Mouse (Mus musculus) limb, embryonic 14.5 days (tissue): Measurements from ENCODE around the gene Upb1. TPM values are rescaled to one million over a fixed set of nuclear protein-coding genes. Genes with fewer than 3 reads are reported as not detected.

Source experiments
- ATAC-seq: fragments of 200-750 bp; cut with Nextera tagmentation; 2 replicates; pipeline ENCODE4 v1.8.0; 2017; ENCODE audit warnings: low read depth, moderate number of reproducible peaks, moderate TSS enrichment; ENCODE audit not compliant: low FRiP score
- DNase-seq: peaks from one replicate; pipeline ENCODE4 v3.0.0-alpha.2; 2015; ENCODE audit warnings: low spot score
- H3K27ac ChIP-seq: fragments of 300-500 bp; sonication (generic); replicated peaks from 2 replicates; pipeline ENCODE4 v1.5.1; 2014; ENCODE audit warnings: low read depth, mild to moderate bottlenecking, low read length, moderate library complexity, mixed read lengths
- H3K27me3 ChIP-seq: fragments of 300-500 bp; sonication (generic); 2 replicates; pipeline ENCODE4 v1.6.1; 2014; ENCODE audit warnings: low read length, mixed read lengths; ENCODE audit not compliant: control insufficient read depth, insufficient read depth
- H3K36me3 ChIP-seq: fragments of 300-500 bp; sonication (generic); 2 replicates; pipeline ENCODE4 v1.6.1; 2014; ENCODE audit warnings: mild to moderate bottlenecking, low read length, moderate library complexity, mixed read lengths; ENCODE audit not compliant: control insufficient read depth, insufficient read depth
- H3K4me1 ChIP-seq: fragments of 300-500 bp; sonication (generic); 2 replicates; pipeline ENCODE4 v1.6.1; 2014; ENCODE audit warnings: antibody characterized with exemption, low read length, mixed read lengths; ENCODE audit not compliant: control insufficient read depth, insufficient read depth
- H3K4me2 ChIP-seq: fragments of 300-500 bp; sonication (generic); replicated peaks from 2 replicates; pipeline ENCODE4 v1.6.1; 2014; ENCODE audit warnings: low read depth, mild to moderate bottlenecking, low read length, moderate library complexity; ENCODE audit not compliant: severe bottlenecking
- H3K4me3 ChIP-seq: fragments of 300-500 bp; sonication (generic); replicated peaks from 2 replicates; pipeline ENCODE4 v1.5.1; 2014; ENCODE audit warnings: low read length
- H3K9ac ChIP-seq: fragments of 300-500 bp; sonication (generic); 2 replicates; pipeline ENCODE4 v1.6.1; 2014; ENCODE audit warnings: mild to moderate bottlenecking, low read depth, low read length, moderate library complexity; ENCODE audit not compliant: severe bottlenecking
- H3K9me3 ChIP-seq: fragments of 300-500 bp; sonication (generic); 2 replicates; pipeline ENCODE4 v1.6.1; 2016; ENCODE audit warnings: low read length; ENCODE audit not compliant: control insufficient read depth
- POLR2A ChIP-seq: fragments of 200-500 bp; IDR thresholded peaks from 2 replicates; pipeline ENCODE4 v1.8.0; 2012; ENCODE audit warnings: inconsistent platforms, mild to moderate bottlenecking, moderate library complexity, borderline replicate concordance; ENCODE audit not compliant: insufficient read depth, insufficient read length; ENCODE audit errors: extremely low read depth
- WGBS: fragments of 180-500 bp; shearing (Covaris S2); extraction: QIAGEN DNeasy Blood & Tissue Kit; methylation state at CpG from one replicate; pipeline ENCODE4 v1.1.7; 2014; 5-methylcytosine and 5-hydroxymethylcytosine counted together
- polyA plus RNA-seq, 2 experiments: library from polyadenylated mRNA; depleted of rRNA in 1 of 2; stranded (reverse) in 1 of 2; unstranded in 1 of 2; fragments of >200 nt; fragmentation: Nextera tagmentation in 1 of 2; extraction: Ambion mirVana in 1 of 2; gene quantifications; 2 replicates each; pipeline versions ENCODE4 v1.2.1 to v1.2.3; 2012 to 2014

The Upb1 gene
- polyA plus RNA-seq, 2 experiments: 0.55 to 0.84 TPM

DNA sequence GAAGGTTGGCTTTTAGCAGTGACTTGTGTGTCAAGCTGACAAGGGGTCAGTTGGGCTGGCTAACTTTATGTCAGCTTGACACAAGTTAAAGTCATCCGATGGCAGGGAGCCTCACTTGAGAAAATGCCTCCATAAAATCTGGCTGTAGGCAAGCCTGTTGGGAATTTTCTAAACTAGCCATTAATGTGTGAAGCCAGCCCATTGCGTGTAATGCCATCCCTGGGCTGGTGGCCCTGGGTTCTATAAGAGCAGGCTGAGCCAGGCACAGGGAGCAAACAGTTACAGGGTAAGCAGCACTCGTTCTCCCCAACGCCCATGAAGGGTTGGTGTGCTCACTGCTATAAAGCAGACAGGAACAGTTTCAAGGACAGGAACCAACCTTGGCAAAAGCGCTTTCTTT lies 81.4 kb downstream of the Upb1 start:
- Histone ChIP-seq H3K4me2 (no peak overlapping the region), H3K9ac (no peak overlapping the region), H3K36me3 (no peaks in the 10 kb centered on the region), H3K4me1 (no peaks in the 10 kb centered on the region), H3K27ac (no peak overlapping the region), H3K9me3 (no peaks in the 10 kb centered on the region), H3K4me3 (no peak overlapping the region), H3K27me3 (no peaks in the 10 kb centered on the region)
- ATAC-seq: no peak
- TF ChIP-seq POLR2A: no peak
- DNase-seq: no peak
- 67% methylated on average over 5 of the region's 5 CpGs for WGBS

DNA sequence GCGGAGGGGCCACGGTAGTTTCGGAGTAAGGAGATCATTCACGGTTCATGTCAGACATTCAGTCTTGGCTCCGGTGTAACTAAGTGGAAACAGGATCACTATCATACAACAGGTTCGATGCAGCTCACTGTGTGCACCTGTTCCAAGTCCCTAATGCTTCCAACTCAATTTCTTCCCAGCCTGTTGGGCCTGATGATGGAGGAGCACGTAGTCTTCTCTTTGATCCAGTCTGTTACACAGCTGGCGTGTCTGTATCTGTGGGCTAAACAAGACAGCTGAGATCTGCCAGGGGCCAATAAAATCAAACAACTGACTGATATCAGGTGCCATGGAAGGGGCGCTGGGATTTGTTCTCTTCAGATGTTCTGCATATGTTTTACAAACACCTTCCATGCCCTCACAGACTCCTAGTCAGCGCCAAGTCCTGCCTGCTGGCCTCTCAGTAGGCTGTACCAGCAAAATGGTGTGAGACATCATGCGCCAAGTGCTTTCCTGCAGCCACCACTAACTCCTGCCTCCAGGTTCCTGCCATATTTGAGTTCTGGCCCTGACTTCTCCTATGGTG lies 82.1 kb downstream of the Upb1 start:
- WGBS: 71% methylated on average over 11 of the region's 11 CpGs
- no peaks in the 10 kb centered on the region for H3K9me3 ChIP-seq
- TF ChIP-seq POLR2A: no peak

DNA sequence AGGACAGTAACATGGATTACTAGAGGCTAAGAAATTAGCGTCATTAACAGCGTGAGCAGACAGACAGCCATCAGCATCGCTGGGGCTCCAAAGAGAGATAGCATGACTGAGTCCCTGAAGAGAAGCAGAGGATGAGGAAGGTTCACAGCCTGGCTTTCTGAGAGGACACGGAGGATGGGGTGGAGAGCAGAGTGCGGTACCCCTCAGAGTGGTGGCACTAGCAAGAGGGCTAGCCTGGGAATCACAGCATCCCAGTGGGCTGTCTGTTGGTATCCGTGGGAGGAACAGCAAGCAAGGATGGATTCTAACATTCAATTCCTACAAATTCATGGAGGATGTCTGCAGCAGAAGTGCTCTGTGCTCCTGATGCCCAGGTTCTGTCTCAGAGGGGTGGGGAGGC lies 83.2 kb downstream of the Upb1 start:
- Histone ChIP-seq H3K27ac (no peak overlapping the region), H3K9me3 (no peaks in the 10 kb centered on the region), H3K4me3 (no peak overlapping the region), H3K9ac (no peak overlapping the region), H3K4me2 (no peak overlapping the region), H3K4me1 (no peaks in the 10 kb centered on the region), H3K27me3 (no peaks in the 10 kb centered on the region), H3K36me3 (no peaks in the 10 kb centered on the region)
- no peak for ATAC-seq
- no peak for DNase-seq
- WGBS: 81% methylated on average over 6 of the region's 6 CpGs
- no peak for TF ChIP-seq POLR2A

More for the DNA sequence above, 82.1 kb downstream of the Upb1 start:
- ATAC-seq: peak; percentile 74
- no peak overlapping the region for H3K9ac ChIP-seq
- no peak overlapping the region for H3K4me2 ChIP-seq
- no peak overlapping the region for H3K4me3 ChIP-seq
- peak; percentile 11 for DNase-seq
- H3K4me1 ChIP-seq: no peaks in the 10 kb centered on the region
- H3K36me3 ChIP-seq: no peaks in the 10 kb centered on the region
- H3K27me3 ChIP-seq: no peaks in the 10 kb centered on the region
- H3K27ac ChIP-seq: no peak overlapping the region

DNA sequence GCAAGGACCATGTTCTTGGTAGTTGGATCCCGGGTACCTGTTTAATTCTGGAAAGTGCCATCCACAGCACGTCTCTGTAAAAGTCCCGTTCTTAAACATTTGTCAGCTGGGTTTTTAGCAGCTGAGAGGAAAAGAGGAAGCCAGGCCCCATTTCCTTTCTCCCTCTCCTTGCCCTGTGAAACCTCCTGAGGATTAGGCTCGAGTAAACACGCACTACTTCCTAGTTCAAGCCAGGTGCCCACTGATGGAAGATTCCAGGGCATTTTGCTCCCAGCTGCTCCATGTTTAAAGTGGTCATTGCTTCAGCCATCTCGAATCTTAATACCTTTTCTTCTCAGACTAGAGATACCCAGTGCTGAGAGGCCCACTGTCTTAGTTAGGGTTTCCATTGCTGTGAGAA lies 83.9 kb downstream of the Upb1 start:
- Histone ChIP-seq H3K4me3 (no peak overlapping the region), H3K27ac (no peak overlapping the region), H3K36me3 (no peaks in the 10 kb centered on the region), H3K9me3 (no peaks in the 10 kb centered on the region), H3K4me1 (no peaks in the 10 kb centered on the region), H3K9ac (no peak overlapping the region), H3K4me2 (no peak overlapping the region), H3K27me3 (no peaks in the 10 kb centered on the region)
- ATAC-seq (no peak), DNase-seq (no peak)
- TF ChIP-seq POLR2A: no peak
- 69% methylated on average over 6 of the region's 6 CpGs for WGBS

DNA sequence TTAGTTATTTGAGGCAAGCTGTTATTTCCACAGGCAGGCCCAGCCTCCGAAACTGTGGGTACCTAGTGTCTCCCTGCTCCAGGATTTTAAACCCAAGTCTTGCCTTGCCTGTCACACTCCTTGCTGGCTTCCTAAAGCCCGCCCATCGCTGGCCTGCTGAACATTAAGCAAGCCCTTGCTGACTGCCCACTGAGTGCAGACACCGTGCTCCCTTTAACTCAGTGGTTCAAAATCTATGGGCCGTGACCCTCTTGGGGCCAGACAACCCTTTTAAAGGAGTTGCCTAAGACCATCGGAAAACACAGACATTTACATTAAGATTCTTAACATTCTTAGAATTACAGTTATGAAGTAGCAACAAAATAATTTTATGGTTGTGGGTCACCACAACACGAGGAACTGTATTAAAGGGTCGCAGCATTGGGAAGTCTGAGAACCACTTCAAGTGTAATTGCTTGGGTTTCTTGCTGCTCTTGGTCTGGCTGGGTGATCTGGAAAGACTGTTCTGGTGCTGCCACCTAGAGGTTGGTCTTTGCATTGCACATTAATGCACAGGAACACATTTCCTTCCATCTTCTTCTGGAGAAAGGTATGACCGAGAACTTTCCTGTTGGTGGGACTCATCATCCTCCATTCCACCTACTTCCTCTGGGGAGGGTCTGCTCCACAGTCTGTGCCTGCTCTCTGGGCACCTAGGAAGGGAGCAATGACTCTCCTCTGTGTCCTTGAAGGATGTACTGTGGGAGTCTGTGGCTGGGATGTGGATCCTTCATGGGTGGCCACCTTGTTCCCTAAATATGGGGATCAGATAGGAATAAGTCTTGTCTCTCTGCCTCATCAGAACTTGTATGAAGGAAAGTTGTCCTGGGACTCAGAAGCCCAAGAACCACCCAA lies 85.4 kb downstream of the Upb1 start:
- 51% methylated on average over 9 of the region's 9 CpGs for WGBS
- no peaks in the 10 kb centered on the region for H3K36me3 ChIP-seq
- H3K27me3 ChIP-seq: no peaks in the 10 kb centered on the region
- H3K4me1 ChIP-seq: no peaks in the 10 kb centered on the region
- H3K27ac ChIP-seq: no peak overlapping the region
- H3K4me2 ChIP-seq: no peak overlapping the region
- no peak for TF ChIP-seq POLR2A
- H3K9me3 ChIP-seq: no peaks in the 10 kb centered on the region
- ATAC-seq (no peak), DNase-seq (peak; percentile 79)
- H3K4me3 ChIP-seq: no peak overlapping the region
- no peak overlapping the region for H3K9ac ChIP-seq
